Comparison of ENCODE assay signal across 9 mouse cellular contexts in the genomic region with DNA sequence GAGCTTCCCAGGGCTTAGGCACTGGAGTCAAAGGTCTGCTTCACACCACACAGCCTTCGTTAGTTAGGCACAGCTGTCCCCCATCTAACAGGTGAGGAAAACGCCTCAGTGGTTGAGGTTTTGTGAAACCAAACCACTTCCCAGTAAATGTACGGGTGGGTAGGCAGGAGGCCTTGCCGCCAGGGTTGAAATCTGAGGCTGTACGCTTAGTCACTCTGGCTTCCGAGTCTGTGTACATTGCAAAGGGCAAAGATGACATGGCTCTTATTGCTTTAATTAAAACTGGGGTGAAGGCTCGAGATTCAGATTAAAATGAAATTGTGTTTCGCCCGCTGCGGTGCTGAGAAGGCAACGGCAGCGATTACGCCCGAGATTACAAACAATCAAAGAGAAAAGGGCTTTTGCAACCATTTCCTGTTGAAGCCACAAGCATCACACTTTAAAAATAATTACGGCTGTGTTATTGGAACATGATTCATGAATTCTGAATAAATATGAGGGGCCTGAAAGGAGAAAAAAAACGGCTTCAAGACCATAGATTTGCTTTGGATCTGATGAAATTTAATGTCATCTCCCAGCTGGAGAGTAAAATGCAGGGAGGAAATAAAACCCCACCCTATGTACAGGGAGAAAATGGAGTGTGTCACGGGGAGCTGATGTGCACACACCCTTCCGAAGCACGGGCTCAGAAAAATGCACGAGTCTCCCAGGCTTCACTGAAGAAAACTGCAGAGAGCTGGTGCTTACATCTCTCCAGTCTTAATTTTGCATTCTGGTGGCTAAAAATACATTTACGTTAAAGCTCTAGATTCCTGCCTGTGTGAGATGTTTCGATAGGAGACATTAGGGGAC. TPM values are rescaled to one million over a fixed set of nuclear protein-coding genes. Genes with fewer than 3 reads are reported as not detected.
DNase-seq lines count a peak whose midpoint lies in the region; ATAC-seq lines count a peak whose summit lies in the region.
"Had no signal": no experiment of that assay in that cellular context is flagged by ENCODE, and none has a peak within 500 bp of the region (broad histone marks: within the 10 kb centered on the region; RNA-seq: fewer than 3 reads in every experiment).

No protein-coding gene starts in this region.

- H3K9ac ChIP-seq in heart, embryonic 16.5 days (ENCODE audit: low read length): no peak overlapping the region
- H3K9ac ChIP-seq in hindbrain, embryonic 14.5 days: peak overlapping the region; percentile 17; the same call in 1 of the 2 replicates

- H3K4me3 ChIP-seq in heart, embryonic 16.5 days (ENCODE audit: low read length): no peak overlapping the region
- H3K4me3 ChIP-seq in heart, embryonic 10.5 days: no peak overlapping the region
- no peak overlapping the region for H3K4me3 ChIP-seq in hindbrain, embryonic 14.5 days (replicated peaks; ENCODE audit: low read length)

- DNase-seq in heart, embryonic 10.5 days (ENCODE audit: low spot score): no peak
- peak; percentile 84 for DNase-seq in CD4-positive helper T cell, adult 2 months (ENCODE audit: low read depth, low spot score)
- DNase-seq in hindbrain, embryonic 14.5 days (ENCODE audit: low spot score): no peak
- peak; percentile 49 to 68 for DNase-seq in natural killer cell, adult 2 months (ENCODE audit: low spot score in 2 of 2)
- no peak for DNase-seq in adrenal gland, postnatal 36 days
- DNase-seq in cerebellum, adult 11-12 months: no peak
- DNase-seq in right cerebral cortex, postnatal 36 days (ENCODE audit: low spot score in 2 of 2): no peak

- H3K27ac ChIP-seq in heart, embryonic 16.5 days (ENCODE audit: low read length): no peak overlapping the region
- H3K27ac ChIP-seq in heart, embryonic 10.5 days: no peak overlapping the region
- H3K27ac ChIP-seq in hindbrain, embryonic 14.5 days: peak overlapping the region; percentile 65

- no peaks in the 10 kb centered on the region for H3K9me3 ChIP-seq in heart, embryonic 16.5 days (replicated peaks; ENCODE audit: control insufficient read depth, low read length)
- no peaks in the 10 kb centered on the region for H3K9me3 ChIP-seq in heart, embryonic 10.5 days
- no peaks in the 10 kb centered on the region for H3K9me3 ChIP-seq in hindbrain, embryonic 14.5 days (ENCODE audit: control insufficient read depth, low read length)
- H3K9me3 ChIP-seq: G1E had no signal

- H3K27me3 ChIP-seq in heart, embryonic 16.5 days (ENCODE audit: control insufficient read depth, insufficient read depth, low read length): no peaks in the 10 kb centered on the region
- no peaks in the 10 kb centered on the region for H3K27me3 ChIP-seq in heart, embryonic 10.5 days (ENCODE audit: insufficient read depth, poor library complexity, severe bottlenecking)
- no peaks in the 10 kb centered on the region for H3K27me3 ChIP-seq in hindbrain, embryonic 14.5 days (ENCODE audit: control insufficient read depth, insufficient read depth, low read length)

- WGBS in heart, embryonic 16.5 days: 70% methylated on average over 22 of the region's 22 CpGs
- 83% methylated on average over 22 of the region's 22 CpGs for WGBS in heart, embryonic 10.5 days
- WGBS in hindbrain, embryonic 14.5 days: 63% methylated on average over 22 of the region's 22 CpGs

- peak; percentile 51; the same call in 1 of the 2 replicates for ATAC-seq in heart, embryonic 16.5 days (replicated peaks; ENCODE audit: extremely low read depth, insufficient read depth, low FRiP score)
- ATAC-seq in hindbrain, embryonic 14.5 days (ENCODE audit: low FRiP score): no peak

- no peaks in the 10 kb centered on the region for H3K36me3 ChIP-seq in heart, embryonic 16.5 days (ENCODE audit: control insufficient read depth, insufficient read depth)
- no peaks in the 10 kb centered on the region for H3K36me3 ChIP-seq in heart, embryonic 10.5 days
- no peaks in the 10 kb centered on the region for H3K36me3 ChIP-seq in hindbrain, embryonic 14.5 days (replicated peaks; ENCODE audit: control insufficient read depth, insufficient read depth)
- H3K36me3 ChIP-seq: G1E had no signal

- 0 out of 2 replicates have a peak overlapping the region, but pooled peaks have one; percentile 3 for H3K4me2 ChIP-seq in heart, embryonic 16.5 days (ENCODE audit: low read depth, low read length)
- no peak overlapping the region for H3K4me2 ChIP-seq in hindbrain, embryonic 14.5 days (replicated peaks)

- no peaks in the 10 kb centered on the region for H3K4me1 ChIP-seq in heart, embryonic 16.5 days (ENCODE audit: control insufficient read depth, insufficient read depth, low read length)
- no peaks in the 10 kb centered on the region for H3K4me1 ChIP-seq in heart, embryonic 10.5 days
- peaks cover 10% of the 10 kb centered on the region for H3K4me1 ChIP-seq in hindbrain, embryonic 14.5 days (replicated peaks; ENCODE audit: control insufficient read depth, insufficient read depth, low read length)

RNA-seq across cellular contexts. Expression of gene Tox2, which starts 50.5 kb away (rescaled TPM):
- 4.8 and 6.1 TPM in 2 replicates for polyA plus RNA-seq in heart, embryonic 16.5 days (2015; fragmentation: Nextera tagmentation; extraction: Ambion mirVana)
- 1.7 and 2.0 TPM in 2 replicates for polyA plus RNA-seq in heart, embryonic 10.5 days (2016; fragmentation: Nextera tagmentation; extraction: Ambion mirVana)
- 28.7 and 31.4 TPM in 2 replicates for polyA plus RNA-seq in hindbrain, embryonic 14.5 days (2014; fragmentation: Nextera tagmentation; extraction: Ambion mirVana)
- total RNA-seq in adrenal gland, postnatal 36 days (2021): 10 to 100 TPM in 1 of 2 experiments, 1 to 10 TPM in 1; 1.6 to 12.0 TPM
- total RNA-seq: G1E had no signal
- polyA plus RNA-seq: G1E had no signal

Comparison
In these comparisons a context has a peak if more than half of its experiments do, and no peak if none do; other contexts are left out.
1. DNase-seq: peak in CD4-positive helper T cell, adult 2 months (single experiment) and natural killer cell, adult 2 months (2 of 2); none in heart, embryonic 10.5 days (single experiment), hindbrain, embryonic 14.5 days (single experiment), adrenal gland, postnatal 36 days (0 of 2), cerebellum, adult 11-12 months (single experiment) and right cerebral cortex, postnatal 36 days (0 of 2).